Mouse (Mus musculus) erythroblast, embryonic 14.5 days (primary cell): ENCODE measurements around the gene En2.

ENCODE experiments used
- GATA1 ChIP-seq: IDR thresholded peaks from 2 replicates; pipeline ENCODE4 v1.6.1; 2012; ENCODE audit warnings: low read length, inconsistent platforms, mixed read lengths
- TAL1 ChIP-seq: IDR thresholded peaks from 3 replicates; pipeline ENCODE4 v1.6.1; 2012; ENCODE audit warnings: low read length, inconsistent platforms, mixed read lengths

GRCm38 (mm10) chr5:28192099-28192454 is 26.6 kb downstream of the En2 start:
- no peak for TF ChIP-seq GATA1
- no peak for TF ChIP-seq TAL1
